Comparison of ENCODE assay signal across 18 mouse cellular contexts in the genomic region with DNA sequence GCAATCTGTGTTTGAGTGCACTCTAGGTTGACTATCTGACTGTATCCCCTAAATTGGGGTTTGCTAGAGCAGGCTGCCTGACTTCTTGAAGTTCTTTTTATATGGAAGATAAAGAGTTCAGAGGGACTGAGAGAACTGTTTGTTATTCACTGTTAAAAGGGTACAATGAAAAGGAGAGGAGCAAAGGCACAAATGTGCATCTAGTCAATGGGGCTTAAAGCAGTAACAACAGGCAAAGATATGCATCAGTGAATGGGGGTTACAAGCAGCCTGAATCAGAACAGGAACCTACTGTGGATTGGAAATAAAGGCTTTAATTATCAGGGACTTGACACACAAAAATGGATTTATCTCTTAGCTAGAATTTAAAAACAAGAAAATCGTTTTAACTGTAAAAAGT.
"Had no signal": no experiment of that assay in that cellular context is flagged by ENCODE, and none has a peak within 500 bp of the region (broad histone marks: within the 10 kb centered on the region; RNA-seq: fewer than 3 reads in every experiment).

No protein-coding gene starts in this region.

- H3K36me3 ChIP-seq: midbrain, embryonic 10.5 days; midbrain, embryonic 12.5 days; neural tube, embryonic 13.5 days; neural tube, embryonic 15.5 days had no signal

- ATAC-seq: midbrain, embryonic 16.5 days had no signal

- H3K27me3 ChIP-seq: midbrain, embryonic 12.5 days; neural tube, embryonic 13.5 days; neural tube, embryonic 15.5 days had no signal

- H3K4me3 ChIP-seq: midbrain, embryonic 10.5 days; midbrain, embryonic 12.5 days; myocyte; neural tube, embryonic 13.5 days; neural tube, embryonic 15.5 days had no signal

- H3K9me3 ChIP-seq: midbrain, embryonic 10.5 days; midbrain, embryonic 12.5 days; neural tube, embryonic 13.5 days; neural tube, embryonic 15.5 days had no signal

- DNase-seq: lung, embryonic 14.5 days; lung, postnatal 10 days; lung, postnatal 4 days; midbrain, embryonic 14.5 days; retina, postnatal 1 day; right cerebral cortex, adult 18-20 months; right cerebral cortex, postnatal 25 days; right cerebral cortex, postnatal 4 days; spleen, adult 18-20 months; thymus, adult 18-20 months; thymus, postnatal 14 days; thymus, postnatal 36 days had no signal

- H3K27ac ChIP-seq: midbrain, embryonic 10.5 days; midbrain, embryonic 12.5 days; neural tube, embryonic 13.5 days; neural tube, embryonic 15.5 days had no signal

- H3K4me1 ChIP-seq: midbrain, embryonic 12.5 days; neural tube, embryonic 13.5 days; neural tube, embryonic 15.5 days had no signal

- H3K9ac ChIP-seq: lung, embryonic 14.5 days; midbrain, embryonic 12.5 days; neural tube, embryonic 13.5 days; neural tube, embryonic 15.5 days had no signal
